Mouse (Mus musculus) G1E (cell line): ENCODE data around the gene Col4a1. TPM values are rescaled to one million over a fixed set of nuclear protein-coding genes. Genes with fewer than 3 reads are reported as not detected.

Experiments used
- ATAC-seq: 2 replicates; pipeline ENCODE4 v1.8.0; 2016; ENCODE audit warnings: mild to moderate bottlenecking; ENCODE audit not compliant: insufficient number of reproducible peaks, poor library complexity, low FRiP score, severe bottlenecking; ENCODE audit errors: extremely low read depth
- DNase-seq: peaks from one replicate; pipeline ENCODE4 v3.0.0; 2012; ENCODE audit warnings: low spot score
- H3K27me3 ChIP-seq: 2 replicates; pipeline ENCODE4 v1.6.1; 2012; ENCODE audit warnings: mild to moderate bottlenecking, low read length, inconsistent platforms; ENCODE audit not compliant: insufficient read depth
- H3K36me3 ChIP-seq: replicated peaks from 2 replicates; pipeline ENCODE3; 2012; ENCODE audit warnings: mild to moderate bottlenecking, inconsistent platforms
- H3K4me1 ChIP-seq: 2 replicates; pipeline ENCODE4 v1.6.1; 2012; ENCODE audit warnings: low read depth, low read length, inconsistent platforms, mixed read lengths; ENCODE audit not compliant: insufficient read depth
- H3K4me3 ChIP-seq: 2 replicates; pipeline ENCODE4 v1.5.1; 2012; ENCODE audit warnings: low read depth, mild to moderate bottlenecking, inconsistent platforms, low read length, moderate library complexity, mixed read lengths
- H3K9me3 ChIP-seq: replicated peaks from 2 replicates; pipeline ENCODE4 v1.6.1; 2012; ENCODE audit warnings: inconsistent platforms
- CTCF ChIP-seq: IDR thresholded peaks from 2 replicates; pipeline ENCODE4 v1.5.1; 2012; ENCODE audit warnings: low read depth, low read length, inconsistent platforms, mixed read lengths
- GATA1 ChIP-seq: IDR thresholded peaks from 2 replicates; pipeline ENCODE4 v1.6.1; 2012; ENCODE audit warnings: borderline replicate concordance, low read length, inconsistent platforms, mixed read lengths
- GATA2 ChIP-seq: IDR thresholded peaks from 2 replicates; pipeline ENCODE4 v1.6.1; 2012; ENCODE audit warnings: low read depth, low read length, inconsistent platforms, borderline replicate concordance
- POLR2AphosphoS5 ChIP-seq: IDR thresholded peaks from 2 replicates; pipeline ENCODE4 v1.6.1; 2012; ENCODE audit warnings: low read depth, low read length, inconsistent platforms; ENCODE audit not compliant: insufficient replicate concordance
- TAL1 ChIP-seq: conservative IDR thresholded peaks from 2 replicates; pipeline ENCODE4 v1.6.1; 2012; ENCODE audit warnings: low read depth, low read length, inconsistent platforms, mixed read lengths
- polyA plus RNA-seq: library from polyadenylated mRNA; stranded (reverse); fragments of >175 nt; gene quantifications from 2 replicates; pipeline ENCODE4 v1.2.3, GENCODE M21; 2012
- total RNA-seq, 2 experiments: library from RNA; stranded (forward) in 1 of 2; stranded (reverse) in 1 of 2; fragments of 200-1000 nt in 1 of 2; fragments of >200 nt in 1 of 2; fragmentation: Nextera tagmentation in 1 of 2; gene quantifications; 2 replicates each; pipeline ENCODE4 v1.2.3; 2014 to 2017

Gene Col4a1
- total and polyA plus RNA-seq, 3 experiments, result 0.05 TPM; not detected in 2

DNA sequence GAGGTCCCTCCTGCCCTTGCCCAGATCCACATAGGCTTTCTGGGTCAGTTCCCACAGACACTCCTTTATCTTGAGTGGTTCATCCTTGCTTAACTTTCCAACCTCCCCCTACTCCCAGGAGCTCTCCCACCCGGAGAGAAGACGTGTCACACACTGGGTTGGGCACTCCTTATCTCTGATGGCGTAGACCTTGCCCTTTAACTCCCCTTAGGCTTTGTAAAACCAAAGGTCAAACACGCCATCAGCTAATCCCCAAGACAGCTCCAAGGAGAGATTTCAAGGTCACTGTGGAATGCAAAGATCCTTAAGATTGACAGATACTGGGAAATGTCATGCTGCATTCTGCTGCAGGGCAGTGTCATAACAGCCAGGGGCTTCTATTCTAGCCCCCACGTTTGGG is 3.4 kb downstream of the Col4a1 start:
- no peak overlapping the region for H3K4me3 ChIP-seq
- no peaks in the 10 kb centered on the region for H3K9me3 ChIP-seq
- no peaks in the 10 kb centered on the region for H3K4me1 ChIP-seq
- H3K36me3 ChIP-seq, result no peaks in the 10 kb centered on the region
- ATAC-seq (no peak), DNase-seq (no peak)
- TF ChIP-seq GATA2 (no peak), POLR2AphosphoS5 (no peak), TAL1 (no peak), CTCF (no peak), GATA1 (no peak)
- peaks cover 6% of the 10 kb centered on the region; the same call in 1 of the 2 replicates for H3K27me3 ChIP-seq

GRCm38 (mm10) chr8:11308570-11308998 is 4.0 kb downstream of the Col4a1 start:
- Histone ChIP-seq H3K9me3 (no peaks in the 10 kb centered on the region), H3K36me3 (no peaks in the 10 kb centered on the region), H3K4me3 (no peak overlapping the region), H3K27me3 (peaks cover 4% of the 10 kb centered on the region; the same call in 1 of the 2 replicates), H3K4me1 (no peaks in the 10 kb centered on the region)
- ATAC-seq (no peak), DNase-seq (no peak)
- TF ChIP-seq GATA2, result no peak
- TF ChIP-seq POLR2AphosphoS5, result no peak
- TF ChIP-seq GATA1, result no peak
- no peak for TF ChIP-seq TAL1
- no peak for TF ChIP-seq CTCF

- Histone ChIP-seq H3K4me3 (no peak overlapping the region), H3K36me3 (no peaks in the 10 kb centered on the region), H3K4me1 (no peaks in the 10 kb centered on the region), H3K9me3 (no peaks in the 10 kb centered on the region), H3K27me3 (peaks cover 3% of the 10 kb centered on the region; the same call in 1 of the 2 replicates)
- DNase-seq (no peak), ATAC-seq (no peak)
- no peak for TF ChIP-seq TAL1
- TF ChIP-seq CTCF, result no peak
- no peak for TF ChIP-seq GATA2
- no peak for TF ChIP-seq POLR2AphosphoS5
- TF ChIP-seq GATA1, result no peak
Measured at GRCm38 (mm10) chr8:11307451-11307850, 5.2 kb downstream of the Col4a1 start.

DNA sequence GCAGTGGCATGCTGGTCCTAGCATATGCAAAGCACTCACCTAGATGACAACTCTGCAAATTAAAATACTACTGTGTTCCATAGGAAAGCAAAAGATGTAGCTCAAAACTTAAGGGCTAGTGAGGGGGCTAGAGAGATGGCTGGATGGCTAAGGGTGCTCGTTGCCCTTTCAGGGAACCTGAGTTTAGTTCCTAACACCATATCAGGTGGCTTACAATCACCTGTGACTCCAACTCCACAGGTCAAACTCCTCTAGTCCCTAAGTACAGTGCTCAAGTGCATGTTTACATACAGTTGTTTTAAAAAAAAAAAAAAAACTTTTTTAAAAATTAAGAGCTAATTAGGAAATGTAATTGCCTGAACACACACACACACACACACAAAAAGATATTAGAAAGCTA is 7.1 kb downstream of the Col4a1 start:
- Histone ChIP-seq H3K4me3 (no peak overlapping the region), H3K36me3 (no peaks in the 10 kb centered on the region), H3K27me3 (no peaks in the 10 kb centered on the region), H3K4me1 (no peaks in the 10 kb centered on the region), H3K9me3 (no peaks in the 10 kb centered on the region)
- DNase-seq (no peak), ATAC-seq (no peak)
- TF ChIP-seq TAL1 (no peak), CTCF (no peak), GATA1 (no peak), GATA2 (no peak), POLR2AphosphoS5 (no peak)

DNA sequence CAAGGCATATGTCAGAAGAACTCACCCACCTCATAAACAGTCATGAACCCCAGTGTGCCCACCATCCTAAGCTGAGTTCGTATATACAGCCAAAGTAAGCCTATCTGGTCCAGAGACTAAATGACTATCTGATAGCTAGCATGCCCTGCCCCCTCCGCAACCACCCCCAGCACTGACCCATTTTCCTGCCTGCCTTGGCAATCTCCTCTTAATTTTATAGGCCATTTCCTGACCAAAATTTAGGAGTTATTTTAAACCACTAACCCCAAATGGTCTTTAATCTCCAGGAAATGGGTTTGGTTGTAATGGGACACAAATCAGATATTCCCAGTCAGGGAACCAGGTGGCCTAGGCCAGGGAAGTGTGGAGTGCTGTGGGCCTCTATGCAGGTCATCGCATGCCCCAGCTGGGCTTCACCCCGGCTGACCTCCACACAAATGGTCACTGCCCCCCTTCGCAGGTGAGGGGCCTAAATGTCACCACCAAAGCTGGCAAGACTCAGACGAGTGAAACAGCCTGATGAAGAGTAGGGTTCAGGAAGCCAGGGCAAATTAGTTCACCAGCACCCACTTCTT is 8.5 kb downstream of the Col4a1 start:
- DNase-seq (no peak), ATAC-seq (no peak)
- Histone ChIP-seq H3K27me3 (no peaks in the 10 kb centered on the region), H3K4me1 (no peaks in the 10 kb centered on the region), H3K36me3 (no peaks in the 10 kb centered on the region), H3K4me3 (no peak overlapping the region), H3K9me3 (no peaks in the 10 kb centered on the region)
- TF ChIP-seq TAL1 (no peak), CTCF (no peak), GATA1 (no peak)

- Histone ChIP-seq H3K9me3 (no peaks in the 10 kb centered on the region), H3K36me3 (no peaks in the 10 kb centered on the region), H3K4me1 (no peaks in the 10 kb centered on the region), H3K4me3 (no peak overlapping the region), H3K27me3 (no peaks in the 10 kb centered on the region)
- TF ChIP-seq POLR2AphosphoS5, result no peak
- no peak for TF ChIP-seq GATA1
- no peak for TF ChIP-seq GATA2
- TF ChIP-seq CTCF, result no peak
- no peak for TF ChIP-seq TAL1
- no peak for DNase-seq
- no peak for ATAC-seq
Measured at GRCm38 (mm10) chr8:11300436-11300835, 12.2 kb downstream of the Col4a1 start.
